Mouse (Mus musculus) CD4-positive, CD25-positive, alpha-beta regulatory T cell, adult 2 months (primary cell): ENCODE measurements around the gene Srcin1.

Source experiments
- DNase-seq: peaks from one replicate; pipeline ENCODE4 v3.0.0-alpha.2; 2012; ENCODE audit warnings: low read depth, low spot score

Gene Srcin1

GRCm38 (mm10) chr11:97579088-97579857 is 3.3 kb upstream of the Srcin1 start:
- no peak for DNase-seq

- no peak for DNase-seq
Measured at GRCm38 (mm10) chr11:97578286-97578685, 2.3 kb upstream of the Srcin1 start.

GRCm38 (mm10) chr11:97575638-97576037 is 348 bp downstream of the Srcin1 start:
- DNase-seq, result peak; percentile 84

GRCm38 (mm10) chr11:97575075-97575474 is 911 bp downstream of the Srcin1 start:
- peak; percentile 36 for DNase-seq

GRCm38 (mm10) chr11:97574551-97575051 is 1.4 kb downstream of the Srcin1 start:
- no peak for DNase-seq

- peak; percentile 41 for DNase-seq
Measured at GRCm38 (mm10) chr11:97573891-97574550, 2.0 kb downstream of the Srcin1 start.

GRCm38 (mm10) chr11:97572895-97573480 is 3.0 kb downstream of the Srcin1 start:
- no peak for DNase-seq

- no peak for DNase-seq
Measured at GRCm38 (mm10) chr11:97572089-97572345, 4.0 kb downstream of the Srcin1 start.

- DNase-seq, result no peak
Measured at GRCm38 (mm10) chr11:97571266-97572088, 4.5 kb downstream of the Srcin1 start.

- no peak for DNase-seq
Measured at GRCm38 (mm10) chr11:97570493-97571137, 5.4 kb downstream of the Srcin1 start.

GRCm38 (mm10) chr11:97569806-97570205 is 6.2 kb downstream of the Srcin1 start:
- DNase-seq, result no peak

- DNase-seq, result no peak
Measured at GRCm38 (mm10) chr11:97569301-97569724, 6.7 kb downstream of the Srcin1 start.

- no peak for DNase-seq
Measured at GRCm38 (mm10) chr11:97568729-97569128, 7.3 kb downstream of the Srcin1 start.

- DNase-seq, result no peak
Measured at GRCm38 (mm10) chr11:97567480-97567879, 8.5 kb downstream of the Srcin1 start.

- no peak for DNase-seq
Measured at GRCm38 (mm10) chr11:97566551-97566950, 9.4 kb downstream of the Srcin1 start.

GRCm38 (mm10) chr11:97563730-97564129 is 12.3 kb downstream of the Srcin1 start:
- no peak for DNase-seq

GRCm38 (mm10) chr11:97562536-97562935 is 13.4 kb downstream of the Srcin1 start:
- no peak for DNase-seq

GRCm38 (mm10) chr11:97560210-97560963 is 15.6 kb downstream of the Srcin1 start:
- DNase-seq, result no peak

GRCm38 (mm10) chr11:97559549-97559948 is 16.4 kb downstream of the Srcin1 start:
- DNase-seq, result no peak

GRCm38 (mm10) chr11:97557885-97558284 is 18.1 kb downstream of the Srcin1 start:
- no peak for DNase-seq
